Mouse (Mus musculus): ENCODE results near the gene Kpna6. TPM values are rescaled to one million over a fixed set of nuclear protein-coding genes. Genes with fewer than 3 reads are reported as not detected.
A peak's percentile ranks its signal among the peaks of the same experiment; 100 is the strongest.

Kpna6 gene
- total and polyA plus RNA-seq, 3 experiments: 21.0 to 57.9 (median 23.1) TPM

GRCm38 (mm10) chr4:129661584-129661983 is 11.0 kb downstream of the Kpna6 start:
- DNase-seq (ENCODE audit: low spot score) (no peak), ATAC-seq (ENCODE audit: extremely low read depth, insufficient number of reproducible peaks, low FRiP score, poor library complexity, severe bottlenecking) (no peak)
- peaks cover 82% of the 10 kb centered on the region for H3K36me3 ChIP-seq (replicated peaks)

GRCm38 (mm10) chr4:129654770-129655169 is 17.8 kb downstream of the Kpna6 start:
- DNase-seq (ENCODE audit: low spot score): no peak
- no peaks in the 10 kb centered on the region for H3K9me3 ChIP-seq (replicated peaks)
- TF ChIP-seq TAL1 (conservative IDR thresholded peaks at IDR 0.05; ENCODE audit: low read depth, low read length) (no peak), GATA1 (IDR thresholded peaks at IDR 0.05; ENCODE audit: borderline replicate concordance, low read length) (no peak), POLR2AphosphoS5 (IDR thresholded peaks at IDR 0.05; ENCODE audit: insufficient replicate concordance, low read depth, low read length) (no peak), CTCF (IDR thresholded peaks at IDR 0.05; ENCODE audit: low read depth, low read length) (no peak), GATA2 (IDR thresholded peaks at IDR 0.05; ENCODE audit: borderline replicate concordance, low read depth, low read length) (no peak)
- no peaks in the 10 kb centered on the region for H3K4me1 ChIP-seq (ENCODE audit: insufficient read depth, low read depth, low read length)
- no peaks in the 10 kb centered on the region for H3K27me3 ChIP-seq (ENCODE audit: insufficient read depth, low read length)
- ATAC-seq (ENCODE audit: extremely low read depth, insufficient number of reproducible peaks, low FRiP score, poor library complexity, severe bottlenecking): no peak
- H3K36me3 ChIP-seq (replicated peaks): peaks cover 94% of the 10 kb centered on the region
- no peak overlapping the region for H3K4me3 ChIP-seq (ENCODE audit: low read depth, low read length)

More at GRCm38 (mm10) chr4:129661584-129661983, 11.0 kb downstream of the Kpna6 start:
- Histone ChIP-seq H3K4me1 (ENCODE audit: insufficient read depth, low read depth, low read length) (peaks cover 8% of the 10 kb centered on the region), H3K27me3 (ENCODE audit: insufficient read depth, low read length) (no peaks in the 10 kb centered on the region), H3K9me3 (replicated peaks) (no peaks in the 10 kb centered on the region), H3K4me3 (ENCODE audit: low read depth, low read length) (no peak overlapping the region)
- no peak for TF ChIP-seq GATA1 (IDR thresholded peaks at IDR 0.05; ENCODE audit: borderline replicate concordance, low read length)
- TF ChIP-seq TAL1 (conservative IDR thresholded peaks at IDR 0.05; ENCODE audit: low read depth, low read length): no peak
- no peak for TF ChIP-seq GATA2 (IDR thresholded peaks at IDR 0.05; ENCODE audit: borderline replicate concordance, low read depth, low read length)
- TF ChIP-seq CTCF (IDR thresholded peaks at IDR 0.05; ENCODE audit: low read depth, low read length): no peak
- no peak for TF ChIP-seq POLR2AphosphoS5 (IDR thresholded peaks at IDR 0.05; ENCODE audit: insufficient replicate concordance, low read depth, low read length)

- Histone ChIP-seq H3K4me3 (ENCODE audit: low read depth, low read length) (no peak overlapping the region), H3K27me3 (ENCODE audit: insufficient read depth, low read length) (no peaks in the 10 kb centered on the region), H3K9me3 (replicated peaks) (no peaks in the 10 kb centered on the region), H3K4me1 (ENCODE audit: insufficient read depth, low read depth, low read length) (0 out of 2 replicates have a peak, but pooled peaks cover 3% of the 10 kb centered on the region), H3K36me3 (replicated peaks) (peaks cover 96% of the 10 kb centered on the region)
- ATAC-seq (ENCODE audit: extremely low read depth, insufficient number of reproducible peaks, low FRiP score, poor library complexity, severe bottlenecking) (no peak), DNase-seq (ENCODE audit: low spot score) (no peak)
- TF ChIP-seq POLR2AphosphoS5 (IDR thresholded peaks at IDR 0.05; ENCODE audit: insufficient replicate concordance, low read depth, low read length) (no peak), TAL1 (conservative IDR thresholded peaks at IDR 0.05; ENCODE audit: low read depth, low read length) (no peak), GATA2 (IDR thresholded peaks at IDR 0.05; ENCODE audit: borderline replicate concordance, low read depth, low read length) (no peak), CTCF (IDR thresholded peaks at IDR 0.05; ENCODE audit: low read depth, low read length) (no peak), GATA1 (IDR thresholded peaks at IDR 0.05; ENCODE audit: borderline replicate concordance, low read length) (no peak)
These were observed 22.2 kb downstream of the Kpna6 start for GRCm38 (mm10) chr4:129650359-129650758.

- DNase-seq (ENCODE audit: low spot score) (no peak), ATAC-seq (ENCODE audit: extremely low read depth, insufficient number of reproducible peaks, low FRiP score, poor library complexity, severe bottlenecking) (no peak)
- Histone ChIP-seq H3K4me1 (ENCODE audit: insufficient read depth, low read depth, low read length) (0 out of 2 replicates have a peak, but pooled peaks cover 3% of the 10 kb centered on the region), H3K4me3 (ENCODE audit: low read depth, low read length) (no peak overlapping the region), H3K27me3 (ENCODE audit: insufficient read depth, low read length) (no peaks in the 10 kb centered on the region), H3K36me3 (replicated peaks) (peaks cover 94% of the 10 kb centered on the region), H3K9me3 (replicated peaks) (no peaks in the 10 kb centered on the region)
- TF ChIP-seq TAL1 (conservative IDR thresholded peaks at IDR 0.05; ENCODE audit: low read depth, low read length) (no peak), GATA1 (IDR thresholded peaks at IDR 0.05; ENCODE audit: borderline replicate concordance, low read length) (no peak), POLR2AphosphoS5 (IDR thresholded peaks at IDR 0.05; ENCODE audit: insufficient replicate concordance, low read depth, low read length) (no peak), GATA2 (IDR thresholded peaks at IDR 0.05; ENCODE audit: borderline replicate concordance, low read depth, low read length) (no peak), CTCF (IDR thresholded peaks at IDR 0.05; ENCODE audit: low read depth, low read length) (no peak)
These were observed 23.9 kb downstream of the Kpna6 start for GRCm38 (mm10) chr4:129648656-129649055.

GRCm38 (mm10) chr4:129645204-129645603 is 27.4 kb downstream of the Kpna6 start:
- no peaks in the 10 kb centered on the region for H3K9me3 ChIP-seq (replicated peaks)
- peaks cover 74% of the 10 kb centered on the region for H3K36me3 ChIP-seq (replicated peaks)
- DNase-seq (ENCODE audit: low spot score): no peak
- H3K4me1 ChIP-seq (ENCODE audit: insufficient read depth, low read depth, low read length): peaks cover 20% of the 10 kb centered on the region
- no peak for TF ChIP-seq GATA2 (IDR thresholded peaks at IDR 0.05; ENCODE audit: borderline replicate concordance, low read depth, low read length)
- no peak for TF ChIP-seq GATA1 (IDR thresholded peaks at IDR 0.05; ENCODE audit: borderline replicate concordance, low read length)
- TF ChIP-seq TAL1 (conservative IDR thresholded peaks at IDR 0.05; ENCODE audit: low read depth, low read length): no peak
- TF ChIP-seq POLR2AphosphoS5 (IDR thresholded peaks at IDR 0.05; ENCODE audit: insufficient replicate concordance, low read depth, low read length): no peak
- TF ChIP-seq CTCF (IDR thresholded peaks at IDR 0.05; ENCODE audit: low read depth, low read length): no peak
- no peak for ATAC-seq (ENCODE audit: extremely low read depth, insufficient number of reproducible peaks, low FRiP score, poor library complexity, severe bottlenecking)
- no peak overlapping the region for H3K4me3 ChIP-seq (ENCODE audit: low read depth, low read length)
- no peaks in the 10 kb centered on the region for H3K27me3 ChIP-seq (ENCODE audit: insufficient read depth, low read length)

GRCm38 (mm10) chr4:129641756-129642155 is 30.8 kb downstream of the Kpna6 start:
- no peak for DNase-seq (ENCODE audit: low spot score)
- peak overlapping the region; percentile 82; the same call in 1 of the 2 replicates for H3K4me3 ChIP-seq (ENCODE audit: low read depth, low read length)
- peaks cover 46% of the 10 kb centered on the region for H3K4me1 ChIP-seq (ENCODE audit: insufficient read depth, low read depth, low read length)
- TF ChIP-seq TAL1 (conservative IDR thresholded peaks at IDR 0.05; ENCODE audit: low read depth, low read length) (no peak), POLR2AphosphoS5 (IDR thresholded peaks at IDR 0.05; ENCODE audit: insufficient replicate concordance, low read depth, low read length) (no peak), GATA1 (IDR thresholded peaks at IDR 0.05; ENCODE audit: borderline replicate concordance, low read length) (no peak), CTCF (IDR thresholded peaks at IDR 0.05; ENCODE audit: low read depth, low read length) (no peak), GATA2 (IDR thresholded peaks at IDR 0.05; ENCODE audit: borderline replicate concordance, low read depth, low read length) (no peak)
- no peaks in the 10 kb centered on the region for H3K27me3 ChIP-seq (ENCODE audit: insufficient read depth, low read length)
- H3K36me3 ChIP-seq (replicated peaks): peaks cover 71% of the 10 kb centered on the region
- H3K9me3 ChIP-seq (replicated peaks): no peaks in the 10 kb centered on the region
- no peak for ATAC-seq (ENCODE audit: extremely low read depth, insufficient number of reproducible peaks, low FRiP score, poor library complexity, severe bottlenecking)

Measured in G1E (cell line).